Mouse (Mus musculus) liver, adult 2 months (tissue): Measurements from ENCODE around the gene Emc1. TPM values are rescaled to one million over a fixed set of nuclear protein-coding genes. Genes with fewer than 3 reads are reported as not detected.

ENCODE experiments used
- DNase-seq: peaks from one replicate; pipeline ENCODE4 v3.0.0-alpha.2; 2011; ENCODE audit warnings: low read depth, low spot score; ENCODE audit errors: extremely low read depth
- H3K27ac ChIP-seq: fragments of 200-500 bp; replicated peaks from 2 replicates; pipeline ENCODE4 v1.5.1; 2012; ENCODE audit warnings: low read depth, mild to moderate bottlenecking, control low read depth, inconsistent platforms, low read length; ENCODE audit not compliant: insufficient read depth
- H3K27me3 ChIP-seq: fragments of 200-500 bp; 2 replicates; pipeline ENCODE4 v1.6.1; 2012; ENCODE audit warnings: mild to moderate bottlenecking, moderate library complexity, low read length, inconsistent platforms; ENCODE audit not compliant: control insufficient read depth, insufficient read depth
- H3K36me3 ChIP-seq: fragments of 200-500 bp; 2 replicates; pipeline ENCODE4 v1.6.1; 2012; ENCODE audit warnings: low read length, inconsistent platforms; ENCODE audit not compliant: control insufficient read depth, insufficient read depth
- H3K4me1 ChIP-seq: fragments of 200-500 bp; 2 replicates; pipeline ENCODE4 v1.6.1; 2011; ENCODE audit warnings: low read length; ENCODE audit not compliant: control insufficient read depth, insufficient read depth
- H3K4me3 ChIP-seq: fragments of 200-500 bp; 2 replicates; pipeline ENCODE4 v1.5.1; 2011; ENCODE audit warnings: low read depth, mild to moderate bottlenecking, control low read depth, low read length, moderate library complexity; ENCODE audit not compliant: insufficient read depth
- H3K79me2 ChIP-seq: fragments of 200-500 bp; 2 replicates; pipeline ENCODE4 v1.6.1; 2012; ENCODE audit warnings: inconsistent platforms, mild to moderate bottlenecking, low read length, moderate library complexity; ENCODE audit not compliant: control insufficient read depth, insufficient read depth
- H3K9ac ChIP-seq: fragments of 200-500 bp; 2 replicates; pipeline ENCODE4 v1.6.1; 2012; ENCODE audit warnings: low read depth, mild to moderate bottlenecking, control low read depth, inconsistent platforms, low read length
- CTCF ChIP-seq: fragments of 200-500 bp; IDR thresholded peaks from 2 replicates; pipeline ENCODE4 v1.5.1; 2011; ENCODE audit warnings: low read depth, low read length, control low read depth
- POLR2A ChIP-seq: fragments of 200-500 bp; IDR thresholded peaks from 2 replicates; pipeline ENCODE4 v1.6.1; 2011; ENCODE audit warnings: low read length, control low read depth; ENCODE audit not compliant: insufficient read depth; ENCODE audit errors: extremely low read depth
- WGBS: fragments of 180-500 bp; shearing (Covaris S2); methylation state at CpG from one replicate; pipeline ENCODE4 v1.1.7; 2018; 5-methylcytosine and 5-hydroxymethylcytosine counted together
- polyA plus RNA-seq: library from polyadenylated mRNA; depleted of rRNA; stranded (reverse); fragments of >200 nt; gene quantifications from 2 replicates; pipeline ENCODE4 v1.2.3, GENCODE M21; 2012
- total RNA-seq: library from RNA; depleted of rRNA; stranded (reverse); fragments of >200 nt; gene quantifications from 2 replicates; pipeline ENCODE4 v1.2.3, GENCODE M21; 2014

The Emc1 gene
- total and polyA plus RNA-seq, 2 experiments: 22.3 to 23.0 TPM

- WGBS: under 1% methylated on average over 53 of the region's 53 CpGs
- Histone ChIP-seq H3K36me3 (peaks cover 11% of the 10 kb centered on the region; the same call in 1 of the 2 replicates), H3K4me1 (peaks cover 14% of the 10 kb centered on the region), H3K9ac (peak overlapping the region; percentile 91), H3K4me3 (peak overlapping the region; percentile 75), H3K27ac (peak overlapping the region; percentile 83), H3K79me2 (peaks cover 12% of the 10 kb centered on the region; the same call in 1 of the 2 replicates), H3K27me3 (no peaks in the 10 kb centered on the region)
- TF ChIP-seq CTCF (no peak), POLR2A (no peak)
- peak; percentile 70 for DNase-seq
These were observed 41.3 kb upstream of the Emc1 start for GRCm38 (mm10) chr4:139310899-139311701.

GRCm38 (mm10) chr4:139311707-139312106 is 40.7 kb upstream of the Emc1 start:
- H3K4me1 ChIP-seq: peaks cover 14% of the 10 kb centered on the region
- peaks cover 12% of the 10 kb centered on the region; the same call in 1 of the 2 replicates for H3K79me2 ChIP-seq
- peak overlapping the region; percentile 75 for H3K4me3 ChIP-seq
- peak; percentile 79 for DNase-seq
- TF ChIP-seq POLR2A (no peak), CTCF (no peak)
- H3K27ac ChIP-seq: peak overlapping the region; percentile 83
- H3K9ac ChIP-seq: peak overlapping the region; percentile 91
- no peaks in the 10 kb centered on the region for H3K27me3 ChIP-seq
- 12% methylated on average over 14 of the region's 14 CpGs for WGBS
- peaks cover 11% of the 10 kb centered on the region; the same call in 1 of the 2 replicates for H3K36me3 ChIP-seq

- TF ChIP-seq CTCF (peak; percentile 48; the same call in 1 of the 2 replicates), POLR2A (no peak)
- peaks cover 12% of the 10 kb centered on the region; the same call in 1 of the 2 replicates for H3K79me2 ChIP-seq
- no peak overlapping the region for H3K9ac ChIP-seq
- WGBS: 63% methylated on average over 4 of the region's 4 CpGs
- H3K4me1 ChIP-seq: peaks cover 14% of the 10 kb centered on the region
- no peak overlapping the region for H3K4me3 ChIP-seq
- no peaks in the 10 kb centered on the region for H3K27me3 ChIP-seq
- no peak for DNase-seq
- H3K27ac ChIP-seq: no peak overlapping the region
- peaks cover 13% of the 10 kb centered on the region; the same call in 1 of the 2 replicates for H3K36me3 ChIP-seq
These were observed 39.8 kb upstream of the Emc1 start for GRCm38 (mm10) chr4:139312632-139313031.

GRCm38 (mm10) chr4:139318449-139318848 is 33.9 kb upstream of the Emc1 start:
- no peak overlapping the region for H3K4me3 ChIP-seq
- H3K79me2 ChIP-seq: no peaks in the 10 kb centered on the region
- DNase-seq: no peak
- WGBS: 92% methylated on average over 11 of the region's 11 CpGs
- H3K9ac ChIP-seq: no peak overlapping the region
- no peaks in the 10 kb centered on the region for H3K4me1 ChIP-seq
- TF ChIP-seq CTCF: no peak
- no peak for TF ChIP-seq POLR2A
- no peaks in the 10 kb centered on the region for H3K27me3 ChIP-seq
- H3K36me3 ChIP-seq: peaks cover 21% of the 10 kb centered on the region; the same call in 1 of the 2 replicates
- H3K27ac ChIP-seq: no peak overlapping the region

GRCm38 (mm10) chr4:139319740-139320139 is 32.6 kb upstream of the Emc1 start:
- H3K27ac ChIP-seq: no peak overlapping the region
- no peak for DNase-seq
- peaks cover 21% of the 10 kb centered on the region; the same call in 1 of the 2 replicates for H3K36me3 ChIP-seq
- no peaks in the 10 kb centered on the region for H3K4me1 ChIP-seq
- no peak overlapping the region for H3K4me3 ChIP-seq
- no peak overlapping the region for H3K9ac ChIP-seq
- no peaks in the 10 kb centered on the region for H3K27me3 ChIP-seq
- 92% methylated on average over 4 of the region's 4 CpGs for WGBS
- TF ChIP-seq POLR2A (no peak), CTCF (no peak)
- no peaks in the 10 kb centered on the region for H3K79me2 ChIP-seq

GRCm38 (mm10) chr4:139330605-139331004 is 21.8 kb upstream of the Emc1 start:
- Histone ChIP-seq H3K27me3 (no peaks in the 10 kb centered on the region), H3K36me3 (no peaks in the 10 kb centered on the region), H3K4me1 (peaks cover 7% of the 10 kb centered on the region), H3K79me2 (no peaks in the 10 kb centered on the region), H3K9ac (peak overlapping the region; percentile 59), H3K27ac (peak overlapping the region; percentile 73), H3K4me3 (peak overlapping the region; percentile 16; the same call in 1 of the 2 replicates)
- peak; percentile 81 for TF ChIP-seq CTCF
- TF ChIP-seq POLR2A: peak; percentile 93
- peak; percentile 92 for DNase-seq
- WGBS: 7% methylated on average over 10 of the region's 10 CpGs
